Mouse (Mus musculus) testis, adult 2 months (tissue): ENCODE measurements around the gene Mybph.

Experiments used
- CTCF ChIP-seq: fragments of 200-500 bp; IDR thresholded peaks from 2 replicates; pipeline ENCODE4 v1.5.1; 2012; ENCODE audit warnings: low read depth, mild to moderate bottlenecking, inconsistent platforms, low read length, moderate library complexity; ENCODE audit not compliant: control insufficient read depth, insufficient read depth, insufficient replicate concordance
- POLR2A ChIP-seq: fragments of 200-500 bp; IDR thresholded peaks from 2 replicates; pipeline ENCODE4 v1.6.1; 2012; ENCODE audit warnings: low read depth, mild to moderate bottlenecking, inconsistent platforms, low read length, moderate library complexity; ENCODE audit not compliant: control insufficient read depth

DNA sequence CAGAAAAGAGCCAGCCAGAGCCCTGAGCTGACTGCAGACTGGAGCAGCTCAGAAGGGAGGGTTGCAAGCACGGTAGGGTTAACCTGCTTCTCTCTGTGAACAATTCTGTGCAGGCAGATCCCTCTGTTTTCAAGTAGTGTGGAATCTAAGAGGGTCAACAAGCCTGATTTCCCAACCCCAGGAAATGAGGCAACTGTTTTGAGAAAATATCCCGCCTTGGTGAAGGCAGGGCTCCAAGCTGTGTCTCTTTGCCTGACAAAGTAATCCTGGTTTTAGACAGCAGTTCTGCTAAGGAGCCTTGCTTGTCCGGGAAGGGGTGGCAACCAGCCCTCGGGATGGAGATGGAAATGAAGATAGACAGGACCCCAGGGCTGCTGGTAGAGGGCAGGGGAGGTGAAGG, 28.8 kb upstream of the Mybph start:
- no peak for TF ChIP-seq CTCF
- TF ChIP-seq POLR2A, result no peak
